Mouse (Mus musculus): Measurements from ENCODE around the gene Pkn1.

Gene Pkn1

DNA sequence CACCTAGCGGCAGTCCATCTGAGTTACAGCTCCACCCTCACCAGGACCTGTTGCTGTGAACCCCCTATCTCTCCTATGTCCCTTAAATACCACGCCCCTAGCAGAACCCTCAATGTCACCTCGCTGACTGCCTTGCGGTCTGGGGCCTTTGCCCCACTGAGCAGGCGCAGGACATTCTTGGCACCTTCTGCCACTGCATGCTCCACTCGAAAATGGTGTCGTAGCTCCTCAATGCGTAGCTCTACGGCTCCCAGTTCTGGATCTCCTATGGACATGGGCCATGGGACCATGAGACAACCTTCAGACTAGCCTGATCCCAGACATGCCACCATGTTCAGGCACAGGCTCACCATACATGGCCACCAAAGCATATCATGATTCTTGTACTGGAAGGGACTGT lies 14.5 kb downstream of the Pkn1 start:
- DNase-seq (ENCODE audit: low spot score), result no peak

DNA sequence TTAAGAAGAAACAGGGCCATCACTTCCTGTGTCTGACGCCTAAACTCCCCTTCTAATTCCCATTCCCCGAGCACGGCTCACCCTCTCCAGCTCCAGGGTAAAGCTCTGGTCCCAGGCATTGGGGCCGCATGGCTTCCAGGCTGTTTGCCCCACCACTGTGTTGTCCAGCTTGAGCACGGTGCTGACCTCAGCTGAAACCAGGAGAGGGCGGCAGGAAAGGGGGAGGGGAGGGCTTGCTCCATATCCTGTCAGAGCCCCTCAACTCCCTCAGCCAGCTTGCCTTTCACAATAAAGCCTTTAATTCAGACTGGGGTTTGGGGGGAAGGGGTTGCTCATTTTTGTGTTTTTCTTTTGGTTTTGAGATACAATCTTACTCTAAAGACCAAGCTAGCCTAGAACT lies 17.9 kb downstream of the Pkn1 start:
- DNase-seq (ENCODE audit: low spot score), result no peak

DNA sequence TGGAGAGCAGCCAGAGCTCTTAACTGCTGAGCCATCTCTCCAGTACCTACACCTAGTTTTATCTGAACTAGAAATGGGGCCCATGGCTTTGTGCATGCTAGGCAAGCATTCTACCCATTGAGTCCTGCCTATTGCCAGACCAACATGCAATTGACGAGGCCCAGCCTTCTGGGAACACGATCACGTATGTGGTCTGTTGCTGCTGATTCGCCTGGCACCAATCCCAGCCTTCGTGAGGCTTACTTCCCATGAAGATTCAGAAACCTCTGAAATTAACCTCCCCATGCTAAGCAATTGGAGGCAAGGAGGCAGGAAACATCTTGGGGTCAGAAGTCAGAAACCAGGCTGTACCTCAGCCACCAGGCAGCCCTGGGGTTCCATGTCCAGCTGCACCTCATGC lies 18.4 kb downstream of the Pkn1 start:
- no peak for DNase-seq (ENCODE audit: low spot score)

DNA sequence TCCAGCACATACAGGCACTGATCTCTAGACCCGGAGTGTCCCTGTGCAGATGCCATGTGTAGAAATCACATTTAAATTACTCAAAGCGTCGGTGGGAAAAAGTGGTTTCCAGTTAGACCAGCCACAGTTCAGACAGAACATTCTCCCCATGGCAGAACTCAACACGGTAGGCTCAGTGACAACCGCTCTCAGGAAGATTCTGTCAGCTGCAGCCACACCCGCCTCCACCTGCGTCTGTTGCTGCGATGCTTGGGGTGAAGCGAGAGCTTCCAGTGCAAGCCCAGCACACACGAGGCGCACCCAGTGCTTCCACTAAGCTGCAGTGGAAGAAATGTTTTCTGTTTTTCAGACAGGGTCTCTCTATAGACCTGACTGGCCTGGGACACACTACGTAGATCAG lies 19.1 kb downstream of the Pkn1 start:
- no peak for DNase-seq (ENCODE audit: low spot score)

DNA sequence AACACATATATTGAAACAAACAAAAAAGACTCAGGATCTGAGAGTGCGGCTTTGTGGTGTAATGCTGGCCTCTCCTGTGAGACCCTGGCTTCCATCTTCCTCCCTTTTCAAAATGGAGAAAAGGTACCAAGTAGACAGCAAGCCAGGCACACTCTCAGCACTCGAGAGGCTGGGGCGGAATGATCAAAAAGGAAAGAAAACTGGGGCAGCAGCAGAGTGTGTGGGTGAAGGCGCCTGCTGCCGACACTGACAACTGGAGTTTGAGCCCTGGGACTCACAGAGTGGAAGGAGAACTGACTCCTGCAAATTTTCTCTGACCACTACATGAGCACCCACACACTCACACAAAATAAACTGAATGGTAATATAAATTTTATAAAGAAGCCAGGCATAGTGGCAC lies 24.5 kb downstream of the Pkn1 start:
- DNase-seq (ENCODE audit: low spot score), result no peak

DNA sequence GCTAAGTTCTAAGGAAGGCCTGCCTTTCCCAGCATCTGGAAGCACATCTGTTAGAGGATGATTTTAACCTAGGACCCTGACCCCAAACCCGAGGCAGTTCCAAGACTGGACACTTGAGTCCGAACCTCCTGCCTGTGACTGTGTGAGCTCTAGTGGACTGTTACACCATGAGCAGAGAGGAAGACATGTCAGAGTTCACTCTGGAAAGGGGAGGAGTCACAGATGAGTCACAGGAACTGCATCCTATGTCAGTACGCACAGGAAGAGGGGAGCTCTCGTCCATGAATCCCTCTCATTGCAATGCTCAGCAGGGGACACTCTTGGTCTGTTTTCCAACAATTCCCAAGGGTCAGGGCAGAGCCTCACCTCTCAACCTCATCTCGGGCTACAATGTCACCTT lies 26.0 kb downstream of the Pkn1 start:
- DNase-seq (ENCODE audit: low spot score), result no peak

DNA sequence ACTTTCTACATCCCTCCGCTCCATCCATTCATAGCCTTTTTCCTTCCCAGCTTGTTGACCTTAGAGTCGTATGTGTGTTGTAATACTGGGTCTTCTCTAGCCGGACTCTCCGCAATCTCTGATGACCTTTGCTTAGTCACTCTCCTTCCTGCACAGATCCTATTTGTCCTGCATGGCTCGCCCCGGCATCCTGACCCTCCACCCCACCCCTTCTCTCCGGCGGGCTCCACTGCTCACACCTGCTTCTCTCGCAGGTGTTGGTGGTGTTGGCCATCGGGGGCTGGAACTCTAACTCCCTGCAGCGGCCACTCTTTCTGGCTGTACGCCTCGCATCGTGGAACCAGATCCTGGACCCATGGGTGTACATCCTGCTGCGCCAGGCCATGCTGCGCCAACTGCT lies 30.0 kb downstream of the Pkn1 start:
- no peak for DNase-seq (ENCODE audit: low spot score)

DNA sequence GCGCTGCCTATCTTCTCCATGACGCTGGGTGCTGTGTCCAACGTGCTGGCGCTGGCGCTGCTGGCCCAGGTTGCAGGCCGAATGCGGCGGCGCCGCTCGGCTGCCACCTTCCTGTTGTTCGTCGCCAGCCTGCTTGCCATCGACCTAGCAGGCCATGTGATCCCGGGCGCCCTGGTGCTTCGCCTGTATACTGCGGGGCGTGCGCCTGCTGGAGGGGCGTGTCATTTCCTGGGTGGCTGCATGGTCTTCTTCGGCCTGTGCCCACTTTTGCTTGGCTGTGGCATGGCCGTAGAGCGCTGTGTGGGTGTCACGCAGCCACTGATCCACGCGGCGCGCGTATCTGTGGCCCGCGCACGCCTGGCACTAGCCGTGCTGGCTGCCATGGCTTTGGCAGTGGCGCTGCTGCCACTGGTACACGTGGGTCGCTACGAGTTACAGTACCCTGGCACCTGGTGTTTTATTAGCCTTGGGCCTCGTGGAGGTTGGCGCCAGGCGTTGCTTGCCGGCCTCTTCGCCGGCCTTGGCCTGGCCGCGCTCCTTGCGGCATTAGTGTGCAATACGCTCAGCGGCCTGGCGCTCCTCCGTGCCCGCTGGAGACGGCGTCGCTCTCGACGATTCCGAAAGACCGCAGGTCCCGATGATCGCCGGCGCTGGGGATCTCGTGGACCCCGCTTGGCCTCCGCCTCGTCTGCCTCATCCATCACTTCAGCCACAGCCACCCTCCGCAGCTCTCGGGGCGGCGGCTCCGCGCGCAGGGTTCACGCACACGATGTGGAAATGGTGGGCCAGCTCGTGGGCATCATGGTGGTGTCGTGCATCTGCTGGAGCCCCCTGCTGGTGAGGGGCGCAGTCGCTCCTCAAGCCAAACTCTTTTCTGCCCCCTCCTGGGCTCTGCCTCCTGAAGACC lies 30.7 kb downstream of the Pkn1 start:
- peak; percentile 93 for DNase-seq (ENCODE audit: low spot score)

DNA sequence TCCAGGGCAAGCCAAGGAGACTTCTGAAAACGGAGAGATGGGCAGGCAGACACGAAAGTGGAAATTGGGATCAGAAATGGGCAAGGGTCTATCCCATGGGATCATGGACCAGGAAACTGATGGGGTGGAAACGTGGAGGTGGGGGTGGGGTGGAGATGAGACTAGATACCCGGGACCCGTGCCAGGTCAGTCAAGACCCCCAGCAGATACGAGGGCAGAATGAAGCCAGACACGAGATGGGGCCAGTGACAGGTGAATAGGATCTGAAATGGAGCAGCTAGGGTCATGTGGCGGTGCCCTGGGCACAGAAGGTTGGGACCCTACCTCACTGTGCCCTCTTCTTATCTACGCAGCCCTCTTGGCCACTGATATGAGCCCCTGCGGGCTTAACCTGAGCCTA lies 31.5 kb downstream of the Pkn1 start:
- DNase-seq (ENCODE audit: low spot score), result no peak

DNA sequence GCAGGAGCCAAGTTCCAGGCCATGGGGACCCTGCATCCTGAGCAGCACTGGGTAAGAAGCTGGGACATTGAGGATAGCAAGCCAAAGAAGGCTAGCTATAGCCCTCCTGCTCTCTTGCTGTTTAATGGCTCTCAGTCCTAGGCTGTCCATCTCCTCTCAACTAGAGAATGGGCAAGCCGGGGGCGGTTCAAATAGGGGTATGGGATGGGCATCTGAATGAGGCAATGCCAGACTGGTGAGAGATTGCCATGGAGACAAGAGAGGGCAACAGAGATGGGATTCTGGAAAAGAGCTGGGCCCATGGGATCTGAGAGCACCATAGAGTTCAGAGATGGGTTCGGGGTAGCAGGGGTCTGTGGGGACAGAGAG lies 32.1 kb downstream of the Pkn1 start:
- DNase-seq (ENCODE audit: low spot score), result no peak

DNA sequence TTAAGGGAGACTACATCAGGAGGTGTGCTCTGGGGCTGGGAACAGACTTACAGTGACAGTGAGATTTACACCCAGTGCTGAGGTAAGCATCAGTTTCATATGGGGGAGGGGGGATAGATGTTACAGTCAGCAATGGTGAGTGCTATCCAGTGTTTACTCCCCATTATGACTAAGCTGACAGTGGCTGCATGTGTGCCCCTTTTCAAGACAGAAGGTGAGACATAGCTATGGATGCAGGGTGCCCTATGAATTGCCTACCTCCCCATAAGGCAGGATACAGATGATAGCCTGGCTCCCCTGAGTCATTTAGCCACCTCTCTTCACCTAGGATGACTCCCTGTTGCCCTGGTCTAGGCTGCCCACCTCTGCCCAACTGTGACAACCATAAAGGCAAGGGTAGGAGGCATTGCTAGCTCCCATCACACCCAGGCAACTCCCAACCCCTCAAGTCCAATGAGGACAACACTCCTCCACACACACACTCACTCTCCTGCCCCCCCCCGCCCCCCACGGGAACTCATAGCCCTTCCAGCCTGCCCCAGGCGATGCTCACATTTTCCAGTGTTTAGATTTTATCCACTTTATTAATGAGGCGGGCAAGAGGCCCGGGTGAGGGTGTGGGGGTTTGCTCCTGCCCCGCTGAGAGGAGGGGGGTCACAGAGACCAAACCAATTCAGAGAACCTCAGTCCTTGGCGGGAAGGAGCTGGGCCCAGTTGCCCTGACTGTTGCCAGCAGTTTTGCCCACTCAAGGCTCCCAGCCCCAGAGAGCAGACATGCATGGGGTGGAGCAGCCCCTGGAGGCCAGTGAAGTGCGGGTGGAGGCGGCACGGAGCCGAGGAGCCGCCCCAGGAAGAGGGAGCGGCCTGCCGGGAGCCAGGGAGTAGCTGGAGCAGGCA lies 32.8 kb downstream of the Pkn1 start, which contains the start of gene Ptger1:
Gene Ptger1, plus strand, starts transcription at position 710 of the 897 bp plus-strand sequence.
- DNase-seq (ENCODE audit: low spot score), result no peak

DNA sequence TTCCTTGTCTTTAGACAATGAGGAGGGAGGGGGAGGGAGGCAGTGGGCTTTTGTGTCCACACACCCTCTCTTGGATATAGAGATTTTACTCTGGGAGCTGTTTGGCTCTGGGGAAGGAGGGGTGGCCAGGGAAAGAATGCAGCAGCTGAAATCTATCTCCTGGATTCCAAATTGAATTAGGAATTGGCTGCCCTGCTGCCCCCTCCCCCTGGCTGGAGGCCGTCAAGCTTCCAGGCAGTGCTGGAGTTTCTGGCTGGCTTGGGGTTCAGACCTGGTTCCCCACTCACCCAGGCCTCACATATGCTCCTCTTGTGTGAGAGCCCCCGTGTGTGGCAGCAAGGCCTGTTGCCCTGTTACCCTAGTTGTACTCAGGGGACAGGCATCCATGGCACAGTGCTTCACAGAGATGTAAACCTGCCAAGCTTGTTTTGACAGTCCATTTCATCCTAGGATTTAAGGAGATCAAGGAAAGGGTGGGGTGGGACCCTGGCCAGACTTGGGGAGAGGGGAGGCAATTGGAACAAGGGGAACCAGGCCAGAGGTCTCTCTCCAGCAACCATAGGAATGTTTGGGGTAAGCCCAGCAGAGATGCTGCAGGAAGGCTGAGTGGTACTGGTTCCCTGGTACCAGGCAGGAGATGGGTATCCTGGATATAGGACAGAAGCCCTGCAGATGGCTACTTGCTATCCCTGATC lies 33.9 kb downstream of the Pkn1 start:
- no peak for DNase-seq (ENCODE audit: low spot score)

DNA sequence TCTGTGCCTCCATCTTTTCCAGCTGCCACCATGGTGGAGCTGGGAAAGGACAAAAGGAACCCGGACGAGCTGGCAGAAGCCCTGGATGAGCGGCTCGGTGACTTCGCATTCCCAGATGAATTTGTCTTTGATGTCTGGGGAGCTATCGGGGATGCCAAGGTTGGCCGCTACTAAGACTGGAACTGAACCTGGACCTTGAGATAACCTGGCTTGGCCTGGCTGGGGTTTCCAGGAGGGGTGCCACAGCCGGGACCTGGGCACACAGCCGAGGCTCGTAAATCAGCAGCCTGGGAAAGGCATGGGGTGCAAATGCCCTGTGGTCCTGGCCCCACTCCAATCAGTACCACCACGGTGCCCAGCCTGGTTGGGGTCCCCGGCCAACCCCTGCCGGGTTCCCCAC lies 34.9 kb downstream of the Pkn1 start:
- no peak for DNase-seq (ENCODE audit: low spot score)

DNA sequence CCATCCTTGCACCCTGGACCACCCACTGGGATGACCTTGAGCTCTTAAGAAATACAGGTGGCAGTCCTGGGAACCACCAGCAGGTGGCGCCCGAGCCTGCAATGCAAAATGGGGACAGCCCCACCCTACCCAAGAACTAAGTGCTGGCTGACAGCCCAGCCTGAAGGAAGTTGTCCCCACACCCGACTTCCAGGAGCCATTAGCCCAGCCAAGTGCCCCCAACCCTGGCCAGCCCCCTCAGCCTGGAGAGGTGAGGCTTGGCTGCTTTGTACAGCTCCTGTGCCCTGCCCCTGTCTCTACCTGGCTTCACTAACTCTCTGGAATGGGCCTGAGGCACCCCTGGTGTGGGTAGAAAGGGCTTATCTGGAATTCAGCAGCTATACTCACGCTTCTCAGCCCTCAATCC lies 36.6 kb downstream of the Pkn1 start:
- peak; percentile 89 for DNase-seq (ENCODE audit: low spot score)

DNA sequence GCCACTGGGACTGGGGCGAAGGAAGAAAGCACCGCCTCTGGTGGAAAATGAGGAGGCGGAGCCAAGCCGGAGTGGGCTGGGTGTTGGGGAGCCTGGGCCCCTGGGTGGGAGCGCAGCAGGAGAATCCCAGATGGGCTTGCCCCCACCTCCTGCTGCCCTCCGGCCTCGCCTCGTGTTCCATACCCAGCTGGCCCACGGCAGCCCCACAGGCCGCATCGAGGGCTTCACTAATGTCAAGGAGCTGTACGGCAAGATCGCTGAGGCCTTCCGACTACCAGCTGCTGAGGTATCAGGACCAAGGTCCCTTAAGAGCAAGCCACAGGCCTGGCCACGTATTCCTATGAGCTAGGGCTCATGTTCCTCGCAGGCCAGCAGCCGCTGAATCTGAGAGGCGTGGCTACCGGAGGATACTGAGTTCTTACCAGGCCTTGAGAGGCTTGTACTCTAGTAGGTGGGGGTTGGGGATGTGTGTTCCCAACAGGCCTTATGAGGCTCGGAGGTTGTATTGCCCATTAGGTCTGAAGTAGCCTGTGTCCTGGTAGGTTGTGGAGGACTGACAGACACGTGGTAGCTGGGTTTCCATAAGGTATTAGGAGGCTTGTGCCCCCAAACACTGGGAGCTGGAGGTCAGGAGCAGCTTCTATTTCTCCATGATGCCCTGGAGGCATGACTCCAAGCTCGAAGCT lies 37.8 kb downstream of the Pkn1 start:
- DNase-seq (ENCODE audit: low spot score), result no peak

DNA sequence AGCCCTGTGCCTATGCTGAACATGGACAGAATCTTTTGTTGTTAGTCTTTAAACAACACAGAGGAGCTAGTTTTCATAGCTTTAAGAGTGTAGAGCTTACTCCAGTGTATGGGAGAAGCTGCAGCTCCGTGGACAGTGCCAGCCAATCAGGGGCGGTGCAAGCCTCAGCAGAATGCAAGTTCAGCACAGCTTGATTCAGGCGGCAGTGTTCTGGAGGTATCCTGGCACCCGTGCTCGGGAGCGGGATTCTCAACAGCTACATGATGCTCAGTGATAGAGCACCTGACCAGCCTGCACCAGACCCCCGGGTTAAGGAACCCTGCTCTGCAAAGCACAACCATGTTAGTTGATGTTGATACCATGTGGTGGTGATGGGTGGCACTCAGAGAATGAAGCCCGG lies 38.4 kb downstream of the Pkn1 start:
- no peak for DNase-seq (ENCODE audit: low spot score)

DNA sequence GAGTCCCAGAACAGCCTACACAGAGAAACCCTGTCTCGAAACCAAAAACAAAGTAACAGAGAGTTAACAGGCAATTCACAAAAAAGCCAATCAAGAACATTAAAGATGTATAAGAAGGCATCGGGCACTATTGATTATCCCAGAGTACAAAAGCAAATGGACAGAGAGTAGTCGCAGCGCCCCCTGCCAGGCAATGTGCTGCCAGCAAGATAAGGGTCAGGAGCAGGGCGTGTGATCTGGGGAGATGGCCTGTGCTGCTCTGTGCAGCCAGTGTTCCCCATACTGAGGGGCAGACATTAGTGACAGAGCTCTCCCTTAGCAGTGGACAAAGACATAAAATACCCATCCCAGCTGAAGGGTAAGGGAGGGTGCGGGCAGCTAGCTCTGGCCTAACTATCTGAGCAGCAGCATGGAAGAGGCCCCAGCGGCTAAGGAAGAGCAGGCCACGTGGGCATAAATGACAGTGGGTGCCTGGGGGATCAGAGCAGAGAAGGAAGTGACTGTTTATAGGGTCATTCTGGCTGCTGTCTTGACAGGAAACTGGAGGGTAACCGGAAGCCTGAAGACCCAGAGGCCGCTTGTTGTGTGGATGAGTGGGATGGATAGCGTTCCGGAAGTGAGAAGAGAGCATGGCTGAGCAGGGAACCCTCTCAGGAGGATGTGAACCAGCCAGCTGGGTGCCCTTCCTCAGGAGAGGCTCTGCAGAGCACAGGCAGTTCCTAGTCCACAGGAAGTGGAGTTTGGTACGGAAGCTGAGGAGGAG lies 42.3 kb downstream of the Pkn1 start:
- DNase-seq (ENCODE audit: low spot score), result no peak

DNA sequence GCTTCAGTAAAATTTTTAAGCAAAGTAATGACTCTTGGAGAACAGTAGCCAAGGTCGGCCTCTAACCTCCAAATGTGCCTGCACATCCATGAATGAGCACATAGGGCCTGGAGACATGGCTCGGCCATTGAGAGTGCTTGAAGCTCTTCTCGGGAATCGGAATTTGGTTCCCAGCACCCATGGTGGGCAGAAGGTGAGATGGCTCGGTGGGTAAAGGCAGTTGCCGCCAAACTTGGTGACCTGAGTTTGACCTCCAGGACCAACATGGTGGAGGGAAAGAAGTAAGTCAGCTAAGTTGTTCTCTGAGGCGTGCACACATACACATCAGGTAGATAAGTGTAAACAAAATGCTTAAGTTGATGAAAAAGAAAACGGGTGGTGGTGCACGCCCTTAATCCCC lies 42.9 kb downstream of the Pkn1 start:
- no peak for DNase-seq (ENCODE audit: low spot score)

DNA sequence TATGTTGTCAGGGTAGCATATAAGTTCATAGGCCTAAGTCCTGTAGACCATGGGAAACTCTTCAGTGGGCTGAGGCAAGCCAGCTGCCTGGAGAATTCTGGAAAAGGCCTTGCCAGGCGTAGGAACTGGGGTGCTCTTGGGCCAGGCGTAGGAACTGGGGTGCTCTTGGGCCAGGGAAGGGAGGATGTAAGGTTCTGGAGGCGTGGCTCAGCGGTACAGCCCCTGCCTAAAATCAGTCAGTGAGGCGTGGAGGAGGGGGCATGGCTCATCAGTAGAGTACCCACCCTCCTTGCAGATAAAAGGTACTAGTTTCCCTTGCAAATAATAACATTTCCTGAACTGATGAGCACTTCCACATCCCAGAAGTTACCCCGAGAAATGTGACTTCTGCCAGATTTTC lies 44.3 kb downstream of the Pkn1 start:
- DNase-seq (ENCODE audit: low spot score), result no peak

DNA sequence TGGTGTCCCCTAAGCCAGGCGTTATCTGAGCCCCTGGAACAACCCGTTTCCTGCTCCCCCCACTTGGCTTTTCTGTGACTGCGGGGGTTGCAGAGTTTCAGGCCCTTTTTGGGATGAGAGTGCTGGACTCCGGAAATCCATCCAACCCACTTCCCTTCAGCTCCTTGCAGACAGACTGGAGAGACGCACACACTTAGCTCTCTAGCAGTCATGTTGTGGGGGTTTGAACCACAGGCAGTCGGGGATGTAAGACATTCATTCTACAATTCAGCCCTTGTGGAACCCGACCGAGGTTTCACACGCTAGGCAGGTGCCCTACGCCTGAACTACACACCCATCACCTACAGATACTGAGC lies 45.3 kb downstream of the Pkn1 start:
- no peak for DNase-seq (ENCODE audit: low spot score)

Measured in retina, embryonic 14.5 days (tissue).